16 mouse cellular contexts compared by ENCODE assay signal in the genomic region with DNA sequence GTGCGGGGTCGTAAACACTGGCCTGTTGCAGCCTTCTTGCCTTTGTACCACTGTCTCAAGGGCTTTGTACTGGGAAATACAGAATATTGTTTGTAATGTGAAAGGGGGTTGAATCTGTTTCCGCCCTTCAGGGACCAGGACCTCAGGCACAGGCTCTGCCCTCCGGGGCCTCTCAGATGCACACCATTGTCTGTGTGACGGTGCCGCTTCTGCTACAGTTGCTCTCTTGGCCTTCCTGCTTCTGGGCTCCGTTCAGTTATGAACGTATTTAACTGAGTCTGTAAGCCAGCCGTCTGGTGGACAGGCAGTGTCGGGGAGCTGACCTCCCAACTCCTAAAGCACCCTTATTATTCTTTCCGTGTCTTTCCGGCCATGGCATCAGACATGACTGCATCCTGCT. TPM values are rescaled to one million over a fixed set of nuclear protein-coding genes. Genes with fewer than 3 reads are reported as not detected.
A peak's percentile ranks its signal among the peaks of the same experiment; 100 is the strongest.
DNase-seq lines count a peak whose midpoint lies in the region; ATAC-seq and TF ChIP-seq lines count a peak whose summit lies in the region.
"Had no signal": no experiment of that assay in that cellular context is flagged by ENCODE, and none has a peak within 500 bp of the region (broad histone marks: within the 10 kb centered on the region; RNA-seq: fewer than 3 reads in every experiment).

No protein-coding gene starts in this region.

- peaks cover 34% of the 10 kb centered on the region for H3K4me1 ChIP-seq in hindbrain, embryonic 10.5 days (replicated peaks)
- H3K4me1 ChIP-seq in hindbrain, postnatal 0 days (ENCODE audit: insufficient read depth, low read length) = peaks cover 3% of the 10 kb centered on the region; the same call in 1 of the 2 replicates
- H3K4me1 ChIP-seq in neural tube, embryonic 11.5 days (ENCODE audit: control insufficient read depth, insufficient read depth, low read length) = peaks cover 16% of the 10 kb centered on the region
- peaks cover 18% of the 10 kb centered on the region for H3K4me1 ChIP-seq in midbrain, embryonic 12.5 days
- peaks cover 18% of the 10 kb centered on the region for H3K4me1 ChIP-seq in stomach, embryonic 15.5 days
- H3K4me1 ChIP-seq in kidney, adult 2 months (ENCODE audit: control insufficient read depth, insufficient read depth, low read length) = peaks cover 2% of the 10 kb centered on the region; the same call in 1 of the 2 replicates

- H3K36me3 ChIP-seq in hindbrain, embryonic 10.5 days = 0 out of 2 replicates have a peak, but pooled peaks cover 12% of the 10 kb centered on the region
- no peaks in the 10 kb centered on the region for H3K36me3 ChIP-seq in hindbrain, postnatal 0 days (ENCODE audit: insufficient read depth, low read length)
- no peaks in the 10 kb centered on the region for H3K36me3 ChIP-seq in neural tube, embryonic 11.5 days (ENCODE audit: control insufficient read depth, insufficient read depth, low read length)
- H3K36me3 ChIP-seq in midbrain, embryonic 12.5 days = no peaks in the 10 kb centered on the region
- H3K36me3 ChIP-seq in stomach, embryonic 15.5 days = no peaks in the 10 kb centered on the region
- no peaks in the 10 kb centered on the region for H3K36me3 ChIP-seq in kidney, adult 2 months (ENCODE audit: control insufficient read depth, insufficient read depth, low read length)
- H3K36me3 ChIP-seq: embryonic facial prominence, embryonic 12.5 days had no signal

- no peak overlapping the region for H3K4me2 ChIP-seq in hindbrain, postnatal 0 days (ENCODE audit: low read depth, low read length)
- no peak overlapping the region for H3K4me2 ChIP-seq in neural tube, embryonic 11.5 days (ENCODE audit: low read depth)
- H3K4me2 ChIP-seq in midbrain, embryonic 12.5 days (replicated peaks) = 0 out of 2 replicates have a peak overlapping the region, but pooled peaks have one; percentile 6
- H3K4me2 ChIP-seq in stomach, embryonic 15.5 days = no peak overlapping the region
- H3K4me2 ChIP-seq: embryonic facial prominence, embryonic 12.5 days had no signal

- H3K9me3 ChIP-seq in hindbrain, embryonic 10.5 days = no peaks in the 10 kb centered on the region
- no peaks in the 10 kb centered on the region for H3K9me3 ChIP-seq in hindbrain, postnatal 0 days (ENCODE audit: low read length)
- H3K9me3 ChIP-seq in neural tube, embryonic 11.5 days (ENCODE audit: control insufficient read depth, low read length) = no peaks in the 10 kb centered on the region
- H3K9me3 ChIP-seq in midbrain, embryonic 12.5 days = no peaks in the 10 kb centered on the region
- no peaks in the 10 kb centered on the region for H3K9me3 ChIP-seq in stomach, embryonic 15.5 days
- H3K9me3 ChIP-seq: embryonic facial prominence, embryonic 12.5 days had no signal

- TF ChIP-seq CTCF in hindbrain, postnatal 0 days (IDR thresholded peaks at IDR 0.05; ENCODE audit: low read depth) = no peak
- TF ChIP-seq CTCF in kidney, adult 2 months (conservative IDR thresholded peaks at IDR 0.05; ENCODE audit: insufficient read depth, insufficient read length, low read depth, low read length) = no peak

- WGBS in hindbrain, embryonic 10.5 days = 28% methylated on average over 12 of the region's 12 CpGs
- 32% methylated on average over 12 of the region's 12 CpGs for WGBS in hindbrain, postnatal 0 days
- WGBS in neural tube, embryonic 11.5 days = 37% methylated on average over 12 of the region's 12 CpGs
- 26% methylated on average over 12 of the region's 12 CpGs for WGBS in midbrain, embryonic 12.5 days
- 59% methylated on average over 12 of the region's 12 CpGs for WGBS in stomach, embryonic 15.5 days
- WGBS in kidney, adult 2 months = 78% methylated on average over 12 of the region's 12 CpGs

- peak overlapping the region; percentile 23 for H3K4me3 ChIP-seq in hindbrain, embryonic 10.5 days
- no peak overlapping the region for H3K4me3 ChIP-seq in hindbrain, postnatal 0 days (ENCODE audit: low read length)
- H3K4me3 ChIP-seq in neural tube, embryonic 11.5 days (ENCODE audit: low read depth, low read length) = no peak overlapping the region
- no peak overlapping the region for H3K4me3 ChIP-seq in midbrain, embryonic 12.5 days
- H3K4me3 ChIP-seq in stomach, embryonic 15.5 days (replicated peaks) = no peak overlapping the region
- H3K4me3 ChIP-seq in kidney, adult 2 months (ENCODE audit: insufficient read depth, low read depth, low read length) = no peak overlapping the region
- H3K4me3 ChIP-seq: embryonic facial prominence, embryonic 12.5 days; heart, adult 2 months had no signal

- H3K27ac ChIP-seq in hindbrain, embryonic 10.5 days = peak overlapping the region; percentile 85
- H3K27ac ChIP-seq in hindbrain, postnatal 0 days = no peak overlapping the region
- 0 out of 2 replicates have a peak overlapping the region, but pooled peaks have one; percentile 29 for H3K27ac ChIP-seq in neural tube, embryonic 11.5 days (ENCODE audit: low read depth, low read length)
- peak overlapping the region; percentile 54 for H3K27ac ChIP-seq in midbrain, embryonic 12.5 days (replicated peaks)
- H3K27ac ChIP-seq in stomach, embryonic 15.5 days = peak overlapping the region; percentile 45; the same call in 1 of the 2 replicates
- H3K27ac ChIP-seq in kidney, adult 2 months (ENCODE audit: insufficient read depth, low read depth, low read length) = no peak overlapping the region
- H3K27ac ChIP-seq: embryonic facial prominence, embryonic 12.5 days; heart, adult 2 months had no signal

- H3K27me3 ChIP-seq in hindbrain, embryonic 10.5 days (ENCODE audit: insufficient read depth, poor library complexity, severe bottlenecking) = no peaks in the 10 kb centered on the region
- H3K27me3 ChIP-seq in hindbrain, postnatal 0 days (ENCODE audit: insufficient read depth, low read length) = no peaks in the 10 kb centered on the region
- no peaks in the 10 kb centered on the region for H3K27me3 ChIP-seq in neural tube, embryonic 11.5 days (ENCODE audit: control insufficient read depth, insufficient read depth, low read length)
- no peaks in the 10 kb centered on the region for H3K27me3 ChIP-seq in midbrain, embryonic 12.5 days
- H3K27me3 ChIP-seq in stomach, embryonic 15.5 days (replicated peaks) = no peaks in the 10 kb centered on the region
- H3K27me3 ChIP-seq in kidney, adult 2 months (replicated peaks; ENCODE audit: control insufficient read depth, insufficient read depth, low read length) = no peaks in the 10 kb centered on the region
- H3K27me3 ChIP-seq: embryonic facial prominence, embryonic 12.5 days had no signal

- no peak for TF ChIP-seq POLR2A in kidney, adult 2 months (IDR thresholded peaks at IDR 0.05; ENCODE audit: low read depth, low read length)

- H3K9ac ChIP-seq in hindbrain, postnatal 0 days (replicated peaks; ENCODE audit: low read length) = no peak overlapping the region; the same call in 1 of the 2 replicates
- H3K9ac ChIP-seq in neural tube, embryonic 11.5 days (ENCODE audit: low read length) = no peak overlapping the region
- H3K9ac ChIP-seq in midbrain, embryonic 12.5 days (replicated peaks) = no peak overlapping the region
- no peak overlapping the region for H3K9ac ChIP-seq in stomach, embryonic 15.5 days
- H3K9ac ChIP-seq: embryonic facial prominence, embryonic 12.5 days had no signal

- DNase-seq in hindbrain, embryonic 10.5 days (ENCODE audit: low spot score) = peak; percentile 43
- no peak for DNase-seq in hindbrain, postnatal 0 days (ENCODE audit: low spot score)
- no peak for DNase-seq in neural tube, embryonic 11.5 days (ENCODE audit: low spot score)
- DNase-seq in neural tube, embryonic 10.5 days (ENCODE audit: extremely low spot score, low spot score) = no peak
- DNase-seq in kidney, adult 2 months = no peak
- DNase-seq: adrenal gland, postnatal 10 days; B cell, adult 2 months; cerebellum, adult 11-12 months; cerebellum, postnatal 36 days; heart, adult 2 months; left cerebral cortex, postnatal 4 days; thymus, adult 2 months had no signal

- no peak for ATAC-seq in hindbrain, postnatal 0 days
- 0 out of 2 replicates have a peak, but pooled peaks have one; percentile 31 for ATAC-seq in neural tube, embryonic 11.5 days (ENCODE audit: insufficient read depth, low FRiP score, low TSS enrichment)
- no peak for ATAC-seq in midbrain, embryonic 12.5 days (ENCODE audit: low FRiP score, low read depth)
- ATAC-seq in stomach, embryonic 15.5 days (ENCODE audit: insufficient read depth, low FRiP score, low read depth) = no peak
- ATAC-seq: inflammation-experienced regulatory T-cells, adult 6 months had no signal

RNA-seq across cellular contexts. Expression of a gene that starts 50.6 kb away (rescaled TPM):
- 16.0 and 16.9 TPM in 2 replicates for polyA plus RNA-seq in hindbrain, embryonic 10.5 days (2016; fragmentation: Nextera tagmentation; extraction: Ambion mirVana)
- total RNA-seq in hindbrain, postnatal 0 days (2014; rRNA removed) = 38.8 and 63.6 TPM in 2 replicates
- 15.1 and 16.5 TPM in 2 replicates for polyA plus RNA-seq in hindbrain, postnatal 0 days (2015; fragmentation: Nextera tagmentation; extraction: Ambion mirVana)
- 14.9 and 18.7 TPM in 2 replicates for polyA plus RNA-seq in neural tube, embryonic 11.5 days (2014; fragmentation: Nextera tagmentation; extraction: Ambion mirVana)
- 15.1 and 15.9 TPM in 2 replicates for polyA plus RNA-seq in midbrain, embryonic 12.5 days (2016; fragmentation: Nextera tagmentation; extraction: Ambion mirVana)
- 8.1 and 9.2 TPM in 2 replicates for polyA plus RNA-seq in stomach, embryonic 15.5 days (2015; fragmentation: Nextera tagmentation; extraction: Ambion mirVana)
- polyA plus RNA-seq in kidney, adult 2 months (2012; rRNA removed) = 31.7 and 37.6 TPM in 2 replicates

Comparison
In these comparisons a context has a peak if more than half of its experiments do, and no peak if none do; other contexts are left out.
1. H3K27ac ChIP-seq: peak in hindbrain, embryonic 10.5 days (single experiment), neural tube, embryonic 11.5 days (single experiment), midbrain, embryonic 12.5 days (single experiment) and stomach, embryonic 15.5 days (single experiment); none in hindbrain, postnatal 0 days (single experiment) and kidney, adult 2 months (single experiment).